Mouse (Mus musculus) liver, embryonic 14.5 days (tissue): ENCODE results near the gene Col4a2.

Experiments
- CTCF ChIP-seq: IDR thresholded peaks from 2 replicates; pipeline ENCODE4 v1.5.1; 2016; ENCODE audit warnings: antibody characterized with exemption, low read depth, control low read depth
- EP300 ChIP-seq: IDR thresholded peaks from 2 replicates; pipeline ENCODE4 v1.6.1; 2016; ENCODE audit warnings: antibody characterized with exemption, low read depth

DNA sequence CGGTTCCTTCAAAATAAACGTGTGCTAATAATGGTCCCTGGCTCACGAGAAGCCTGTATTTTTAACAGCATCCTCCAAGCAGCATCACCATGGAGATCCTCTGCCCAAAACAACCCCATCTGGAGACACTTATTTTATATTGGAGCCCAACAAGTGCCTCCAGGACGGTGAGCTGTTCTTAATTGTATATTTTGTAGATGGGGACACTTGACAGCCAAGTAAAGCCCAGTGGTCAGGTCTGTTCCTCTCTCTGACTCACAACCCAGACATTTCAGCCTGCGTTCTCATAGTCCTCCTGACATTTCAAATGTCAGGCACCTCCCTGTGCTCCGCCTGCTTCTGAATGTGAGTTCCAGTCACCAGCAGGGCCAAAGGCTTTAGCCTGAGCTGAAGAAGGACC, 43.9 kb upstream of the Col4a2 start:
- TF ChIP-seq EP300 (no peak), CTCF (no peak)
